8 mouse cellular contexts compared by ENCODE assay signal in genomic region chr10:88730571-88731495, GRCm38 (mm10). TPM values are rescaled to one million over a fixed set of nuclear protein-coding genes. Genes with fewer than 3 reads are reported as not detected.
DNase-seq lines count a peak whose midpoint lies in the region; ATAC-seq and TF ChIP-seq lines count a peak whose summit lies in the region.

Arl1 (plus strand) TSS chr10:88730858.

- no peak for TF ChIP-seq CTCF in ES-Bruce4 (IDR thresholded peaks at IDR 0.05; ENCODE audit: low read depth, low read length)

- H3K4me3 ChIP-seq in ES-Bruce4 (ENCODE audit: low read depth, low read length), result peak within 1 kb of the TSS; percentile 91
- peak within 1 kb of the TSS; percentile 78 for H3K4me3 ChIP-seq in forebrain, embryonic 14.5 days (ENCODE audit: low read depth, low read length)
- H3K4me3 ChIP-seq in neural tube, embryonic 15.5 days (replicated peaks), result peak within 1 kb of the TSS; percentile 98

- no peaks in the 10 kb centered on the region for H3K36me3 ChIP-seq in ES-Bruce4 (ENCODE audit: control insufficient read depth, insufficient read depth, low read length, poor library complexity, severe bottlenecking)
- H3K36me3 ChIP-seq in forebrain, embryonic 14.5 days (ENCODE audit: control insufficient read depth, insufficient read depth, low read length), result no peaks in the 10 kb centered on the region
- no peaks in the 10 kb centered on the region for H3K36me3 ChIP-seq in neural tube, embryonic 15.5 days

- intact Hi-C loops in heart, postnatal 14 days (cut with DNase I), result no loop called here

- H3K27ac ChIP-seq in ES-Bruce4 (ENCODE audit: insufficient read depth, low read length), result peak within 1 kb of the TSS; percentile 21; the same call in 1 of the 2 replicates
- peak within 1 kb of the TSS; percentile 52; the same call in 1 of the 2 replicates for H3K27ac ChIP-seq in forebrain, embryonic 14.5 days (ENCODE audit: low read depth, low read length)
- H3K27ac ChIP-seq in neural tube, embryonic 15.5 days (replicated peaks), result peak within 1 kb of the TSS; percentile 85

- H3K4me2 ChIP-seq in forebrain, embryonic 14.5 days (ENCODE audit: low read length), result peak within 1 kb of the TSS; percentile 89
- H3K4me2 ChIP-seq in neural tube, embryonic 15.5 days, result peak within 1 kb of the TSS; percentile 93

- under 1% methylated on average over 65 of the region's 65 CpGs for WGBS in forebrain, embryonic 14.5 days
- WGBS in neural tube, embryonic 15.5 days, result under 1% methylated on average over 65 of the region's 65 CpGs

- no peaks in the 10 kb centered on the region for H3K4me1 ChIP-seq in ES-Bruce4 (ENCODE audit: control insufficient read depth, insufficient read depth, low read length)
- H3K4me1 ChIP-seq in forebrain, embryonic 14.5 days (ENCODE audit: control insufficient read depth, insufficient read depth, low read length), result peaks cover 6% of the 10 kb centered on the region
- H3K4me1 ChIP-seq in neural tube, embryonic 15.5 days, result peaks cover 19% of the 10 kb centered on the region

- ATAC-seq in cerebellum, adult (ENCODE audit: insufficient number of reproducible peaks, low FRiP score, low TSS enrichment), result peak; percentile 91
- ATAC-seq in forebrain, embryonic 14.5 days, result peak; percentile 96
- peak; percentile 96 for ATAC-seq in neural tube, embryonic 15.5 days (ENCODE audit: low FRiP score)

- peak within 1 kb of the TSS; percentile 78 for H3K9ac ChIP-seq in ES-Bruce4 (ENCODE audit: low read depth, poor library complexity, severe bottlenecking)
- peak within 1 kb of the TSS; percentile 85 for H3K9ac ChIP-seq in forebrain, embryonic 14.5 days (ENCODE audit: low read length)
- H3K9ac ChIP-seq in neural tube, embryonic 15.5 days (replicated peaks), result peak within 1 kb of the TSS; percentile 93

- no peaks in the 10 kb centered on the region for H3K27me3 ChIP-seq in ES-Bruce4 (ENCODE audit: control insufficient read depth, insufficient read depth, low read length, poor library complexity, severe bottlenecking)
- no peaks in the 10 kb centered on the region for H3K27me3 ChIP-seq in forebrain, embryonic 14.5 days (replicated peaks; ENCODE audit: control insufficient read depth, insufficient read depth, low read length)
- no peaks in the 10 kb centered on the region for H3K27me3 ChIP-seq in neural tube, embryonic 15.5 days (replicated peaks)

- peak; percentile 82 for TF ChIP-seq POLR2A in ES-Bruce4 (IDR thresholded peaks at IDR 0.05; ENCODE audit: insufficient read depth, low read length)

- H3K9me3 ChIP-seq in ES-Bruce4 (replicated peaks; ENCODE audit: control insufficient read depth, insufficient read depth, low read length, poor library complexity, severe bottlenecking), result no peaks in the 10 kb centered on the region
- H3K9me3 ChIP-seq in forebrain, embryonic 14.5 days (replicated peaks; ENCODE audit: control insufficient read depth, low read length), result no peaks in the 10 kb centered on the region
- H3K9me3 ChIP-seq in neural tube, embryonic 15.5 days (replicated peaks), result no peaks in the 10 kb centered on the region

- peak; percentile 96 for DNase-seq in forebrain, embryonic 14.5 days (ENCODE audit: low spot score)
- peak; percentile 95 to 96 for DNase-seq in heart, postnatal 14 days
- DNase-seq in layer of hippocampus, adult 11-12 months (ENCODE audit: low spot score), result peak; percentile 91
- peak; percentile 92 to 95 for DNase-seq in lung, adult 18-20 months
- DNase-seq in testis, postnatal 14 days (ENCODE audit: low spot score), result peak; percentile 91

- TF ChIP-seq EP300 in ES-Bruce4 (IDR thresholded peaks at IDR 0.05; ENCODE audit: insufficient read depth, low read depth, low read length), result no peak

RNA-seq across cellular contexts. Expression of gene Arl1, which starts in this region (rescaled TPM):
- polyA plus RNA-seq in ES-Bruce4 (2011; ENCODE audit: insufficient read depth, insufficient read length, low read depth, missing spikeins), result 74.0 and 79.1 TPM in 2 replicates
- polyA plus RNA-seq in forebrain, embryonic 14.5 days (2014; fragmentation: Nextera tagmentation; extraction: Ambion mirVana), result 155 and 177 TPM in 2 replicates
- 10 to 100 TPM; 76.3 to 78.2 TPM for total RNA-seq in heart, postnatal 14 days (2021)
- polyA plus RNA-seq in neural tube, embryonic 15.5 days (2015; fragmentation: Nextera tagmentation; extraction: Ambion mirVana), result 162 and 164 TPM in 2 replicates

Comparison
In these comparisons a context has a peak if more than half of its experiments do, and no peak if none do; other contexts are left out.
1. Peak in every context shown above with its lines: DNase-seq, ATAC-seq, H3K4me3 ChIP-seq and H3K27ac ChIP-seq.
2. H3K27ac ChIP-seq: peak in every context shown above with its lines; median percentile 85 in neural tube, embryonic 15.5 days; 52 in forebrain, embryonic 14.5 days; 21 in ES-Bruce4.